ENCODE assay signal across 7 mouse cellular contexts in genomic region chr9:37358713-37359330, GRCm38 (mm10). TPM values are rescaled to one million over a fixed set of nuclear protein-coding genes. Genes with fewer than 3 reads are reported as not detected.
A peak's percentile ranks its signal among the peaks of the same experiment; 100 is the strongest.
DNase-seq lines count a peak whose midpoint lies in the region; ATAC-seq and TF ChIP-seq lines count a peak whose summit lies in the region.

No protein-coding gene starts in this region.

- 74% methylated on average over 7 of the region's 7 CpGs for WGBS in stomach, embryonic 14.5 days
- 68% methylated on average over 7 of the region's 7 CpGs for WGBS in stomach, postnatal 0 days
- 14% methylated on average over 7 of the region's 7 CpGs for WGBS in forebrain, embryonic 13.5 days

- H3K27ac ChIP-seq in stomach, embryonic 14.5 days (ENCODE audit: low read length) = peak overlapping the region; percentile 61; the same call in 1 of the 2 replicates
- H3K27ac ChIP-seq in stomach, postnatal 0 days (replicated peaks) = no peak overlapping the region
- H3K27ac ChIP-seq in forebrain, embryonic 13.5 days = peak overlapping the region; percentile 88

- no peak overlapping the region for H3K4me3 ChIP-seq in stomach, embryonic 14.5 days (ENCODE audit: low read depth, low read length)
- no peak overlapping the region for H3K4me3 ChIP-seq in stomach, postnatal 0 days (ENCODE audit: low read depth, low read length)
- no peak overlapping the region for H3K4me3 ChIP-seq in forebrain, embryonic 13.5 days

- TF ChIP-seq EP300 in stomach, postnatal 0 days (optimal IDR thresholded peaks at IDR 0.05) = no peak

- no peak; the same call in 1 of the 2 replicates for ATAC-seq in stomach, embryonic 14.5 days (ENCODE audit: insufficient number of reproducible peaks, insufficient read depth, low FRiP score, low read depth)
- no peak for ATAC-seq in stomach, postnatal 0 days (ENCODE audit: low FRiP score, low TSS enrichment)
- ATAC-seq in forebrain, embryonic 13.5 days = peak; percentile 82

- H3K9me3 ChIP-seq in stomach, embryonic 14.5 days (ENCODE audit: control insufficient read depth, low read depth, low read length) = no peaks in the 10 kb centered on the region
- H3K9me3 ChIP-seq in stomach, postnatal 0 days (ENCODE audit: control insufficient read depth, low read length) = no peaks in the 10 kb centered on the region
- no peaks in the 10 kb centered on the region for H3K9me3 ChIP-seq in forebrain, embryonic 13.5 days (replicated peaks)

- peaks cover 10% of the 10 kb centered on the region; the same call in 1 of the 2 replicates for H3K4me1 ChIP-seq in stomach, embryonic 14.5 days (ENCODE audit: control insufficient read depth, insufficient read depth, low read length)
- 0 out of 2 replicates have a peak, but pooled peaks cover 3% of the 10 kb centered on the region for H3K4me1 ChIP-seq in stomach, postnatal 0 days (replicated peaks; ENCODE audit: control insufficient read depth, insufficient read depth)
- H3K4me1 ChIP-seq in forebrain, embryonic 13.5 days = peaks cover 27% of the 10 kb centered on the region

- DNase-seq in stomach, postnatal 0 days (ENCODE audit: low spot score) = no peak
- DNase-seq in left cerebral cortex, postnatal 4 days = peak; percentile 43
- no peak for DNase-seq in spleen, adult 12 weeks (ENCODE audit: low spot score)
- DNase-seq in urinary bladder, postnatal 14 days (ENCODE audit: low spot score) = no peak
- no peak for DNase-seq in gastrocnemius, postnatal 14 days

- H3K27me3 ChIP-seq in stomach, embryonic 14.5 days (ENCODE audit: control insufficient read depth, insufficient read depth, low read length) = no peaks in the 10 kb centered on the region
- H3K27me3 ChIP-seq in stomach, postnatal 0 days (ENCODE audit: control insufficient read depth, insufficient read depth, low read length) = no peaks in the 10 kb centered on the region
- H3K27me3 ChIP-seq in forebrain, embryonic 13.5 days = no peaks in the 10 kb centered on the region

- H3K4me2 ChIP-seq in stomach, embryonic 14.5 days (replicated peaks; ENCODE audit: low read depth, low read length) = no peak overlapping the region
- H3K4me2 ChIP-seq in stomach, postnatal 0 days (replicated peaks; ENCODE audit: low read depth) = no peak overlapping the region
- peak overlapping the region; percentile 30 for H3K4me2 ChIP-seq in forebrain, embryonic 13.5 days

- H3K36me3 ChIP-seq in stomach, embryonic 14.5 days (ENCODE audit: control insufficient read depth, insufficient read depth, low read length) = no peaks in the 10 kb centered on the region
- H3K36me3 ChIP-seq in stomach, postnatal 0 days (ENCODE audit: control insufficient read depth, insufficient read depth, low read length) = no peaks in the 10 kb centered on the region
- no peaks in the 10 kb centered on the region for H3K36me3 ChIP-seq in forebrain, embryonic 13.5 days (ENCODE audit: poor library complexity, severe bottlenecking)

- intact Hi-C loops in left cerebral cortex, postnatal 4 days (cut with DNase I) = no loop called here
- intact Hi-C loops in gastrocnemius, postnatal 14 days (cut with DNase I; ENCODE audit: low total_unique reads) = no loop called here

- TF ChIP-seq CTCF in stomach, postnatal 0 days (IDR thresholded peaks at IDR 0.05; ENCODE audit: low read depth) = no peak

- H3K9ac ChIP-seq in stomach, embryonic 14.5 days (replicated peaks; ENCODE audit: low read depth, low read length) = no peak overlapping the region
- H3K9ac ChIP-seq in stomach, postnatal 0 days (ENCODE audit: low read length) = no peak overlapping the region
- no peak overlapping the region for H3K9ac ChIP-seq in forebrain, embryonic 13.5 days

RNA-seq across cellular contexts. Expression of gene Hepacam, which starts 8.3 kb away (rescaled TPM):
- polyA plus RNA-seq in stomach, embryonic 14.5 days (2014; fragmentation: Nextera tagmentation; extraction: Ambion mirVana) = not detected in 2 replicates
- 0.08 and 0.10 TPM in 2 replicates for polyA plus RNA-seq in stomach, postnatal 0 days (2015; fragmentation: Nextera tagmentation; extraction: Ambion mirVana)
- polyA plus RNA-seq in forebrain, embryonic 13.5 days (2015; fragmentation: Nextera tagmentation; extraction: Ambion mirVana) = 0.44 and 0.49 TPM in 2 replicates
- total RNA-seq in left cerebral cortex, postnatal 4 days (2021) = 10 to 100 TPM; 23.8 to 24.9 TPM
- 1 to 10 TPM in 1 of 2 experiments, under 1 TPM in 1; 0.11 to 1.3 TPM for total RNA-seq in gastrocnemius, postnatal 14 days (2021)

RNA-seq across cellular contexts. Expression of gene Ccdc15, which starts 10.6 kb away (rescaled TPM):
- 8.6 and 9.9 TPM in 2 replicates for polyA plus RNA-seq in stomach, embryonic 14.5 days (2014; fragmentation: Nextera tagmentation; extraction: Ambion mirVana)
- 2.2 TPM in 2 replicates for polyA plus RNA-seq in stomach, postnatal 0 days (2015; fragmentation: Nextera tagmentation; extraction: Ambion mirVana)
- polyA plus RNA-seq in forebrain, embryonic 13.5 days (2015; fragmentation: Nextera tagmentation; extraction: Ambion mirVana) = 9.5 and 12.6 TPM in 2 replicates
- total RNA-seq in left cerebral cortex, postnatal 4 days (2021) = 1 to 10 TPM; 5.5 to 5.7 TPM
- 1 to 10 TPM; 1.2 to 1.4 TPM for total RNA-seq in gastrocnemius, postnatal 14 days (2021)

RNA-seq across cellular contexts. Expression of gene Robo4, which starts 42.9 kb away (rescaled TPM):
- 8.9 and 12.0 TPM in 2 replicates for polyA plus RNA-seq in stomach, embryonic 14.5 days (2014; fragmentation: Nextera tagmentation; extraction: Ambion mirVana)
- polyA plus RNA-seq in stomach, postnatal 0 days (2015; fragmentation: Nextera tagmentation; extraction: Ambion mirVana) = 4.4 and 5.2 TPM in 2 replicates
- 3.1 and 4.2 TPM in 2 replicates for polyA plus RNA-seq in forebrain, embryonic 13.5 days (2015; fragmentation: Nextera tagmentation; extraction: Ambion mirVana)
- 1 to 10 TPM; 6.5 to 7.4 TPM for total RNA-seq in left cerebral cortex, postnatal 4 days (2021)
- 10 to 100 TPM; 16.7 to 23.6 TPM for total RNA-seq in gastrocnemius, postnatal 14 days (2021)
